ENCODE assay signal across 8 mouse cellular contexts in genomic region chr11:18878748-18879455, GRCm38 (mm10).
A peak's percentile ranks its signal among the peaks of the same experiment; 100 is the strongest.
DNase-seq lines count a peak whose midpoint lies in the region; ATAC-seq and TF ChIP-seq lines count a peak whose summit lies in the region.

No protein-coding gene starts in this region.

- peak overlapping the region; percentile 92 for H3K27ac ChIP-seq in lung, embryonic 15.5 days
- H3K27ac ChIP-seq in forebrain, embryonic 14.5 days (ENCODE audit: low read depth, low read length): peak overlapping the region; percentile 68
- H3K27ac ChIP-seq in liver, embryonic 14.5 days: no peak overlapping the region
- H3K27ac ChIP-seq in stomach, postnatal 0 days (replicated peaks): peak overlapping the region; percentile 79

- H3K4me1 ChIP-seq in lung, embryonic 15.5 days: peaks cover 32% of the 10 kb centered on the region
- no peaks in the 10 kb centered on the region for H3K4me1 ChIP-seq in lung, adult 2 months (ENCODE audit: control insufficient read depth, insufficient read depth, low read length)
- peaks cover 20% of the 10 kb centered on the region for H3K4me1 ChIP-seq in forebrain, embryonic 14.5 days (ENCODE audit: control insufficient read depth, insufficient read depth, low read length)
- peaks cover 0 to 2% of the 10 kb centered on the region in 2 experiments; a peak in 1 of 4 replicates for H3K4me1 ChIP-seq in liver, embryonic 14.5 days (replicated peaks; ENCODE audit: control insufficient read depth in 2 of 2, insufficient read depth in 2 of 2, low read length in 1 of 2)
- no peaks in the 10 kb centered on the region; the same call in 1 of the 2 replicates for H3K4me1 ChIP-seq in stomach, postnatal 0 days (replicated peaks; ENCODE audit: control insufficient read depth, insufficient read depth)

- H3K36me3 ChIP-seq in lung, embryonic 15.5 days: no peaks in the 10 kb centered on the region
- no peaks in the 10 kb centered on the region for H3K36me3 ChIP-seq in forebrain, embryonic 14.5 days (ENCODE audit: control insufficient read depth, insufficient read depth, low read length)
- H3K36me3 ChIP-seq in liver, embryonic 14.5 days (replicated peaks; ENCODE audit: control insufficient read depth, insufficient read depth, low read depth): no peaks in the 10 kb centered on the region
- H3K36me3 ChIP-seq in stomach, postnatal 0 days (ENCODE audit: control insufficient read depth, insufficient read depth, low read length): no peaks in the 10 kb centered on the region

- 0 out of 2 replicates have a peak overlapping the region, but pooled peaks have one; percentile 17 for H3K9ac ChIP-seq in lung, embryonic 15.5 days
- H3K9ac ChIP-seq in forebrain, embryonic 14.5 days (ENCODE audit: low read length): peak overlapping the region; percentile 35; the same call in 1 of the 2 replicates
- H3K9ac ChIP-seq in liver, embryonic 14.5 days (replicated peaks): no peak overlapping the region
- 0 out of 2 replicates have a peak overlapping the region, but pooled peaks have one; percentile 39 for H3K9ac ChIP-seq in stomach, postnatal 0 days (ENCODE audit: low read length)

- no peak for TF ChIP-seq CTCF in lung, adult 2 months (IDR thresholded peaks at IDR 0.05; ENCODE audit: insufficient read depth, low read length)
- no peak for TF ChIP-seq CTCF in liver, embryonic 14.5 days (IDR thresholded peaks at IDR 0.05; ENCODE audit: low read depth)
- no peak for TF ChIP-seq CTCF in stomach, postnatal 0 days (IDR thresholded peaks at IDR 0.05; ENCODE audit: low read depth)

- TF ChIP-seq EP300 in liver, embryonic 14.5 days (IDR thresholded peaks at IDR 0.05; ENCODE audit: low read depth): no peak
- no peak for TF ChIP-seq EP300 in stomach, postnatal 0 days (optimal IDR thresholded peaks at IDR 0.05)

- no peak for TF ChIP-seq POLR2A in lung, adult 2 months (IDR thresholded peaks at IDR 0.05; ENCODE audit: borderline replicate concordance, extremely low read depth, low read depth, low read length)

- no peak for ATAC-seq in lung, embryonic 15.5 days (ENCODE audit: borderline replicate concordance, extremely low read depth, low FRiP score, low TSS enrichment)
- ATAC-seq in forebrain, embryonic 14.5 days: peak; percentile 14
- ATAC-seq in liver, embryonic 14.5 days (ENCODE audit: insufficient read depth): no peak
- no peak for ATAC-seq in stomach, postnatal 0 days (ENCODE audit: low FRiP score, low TSS enrichment)

- no peaks in the 10 kb centered on the region for H3K9me3 ChIP-seq in lung, embryonic 15.5 days
- no peaks in the 10 kb centered on the region for H3K9me3 ChIP-seq in forebrain, embryonic 14.5 days (replicated peaks; ENCODE audit: control insufficient read depth, low read length)
- no peaks in the 10 kb centered on the region for H3K9me3 ChIP-seq in liver, embryonic 14.5 days (ENCODE audit: control insufficient read depth, low read length)
- H3K9me3 ChIP-seq in stomach, postnatal 0 days (ENCODE audit: control insufficient read depth, low read length): no peaks in the 10 kb centered on the region

- H3K27me3 ChIP-seq in lung, embryonic 15.5 days: peaks cover 14% of the 10 kb centered on the region; the same call in 1 of the 2 replicates
- peaks cover 26% of the 10 kb centered on the region for H3K27me3 ChIP-seq in forebrain, embryonic 14.5 days (replicated peaks; ENCODE audit: control insufficient read depth, insufficient read depth, low read length)
- H3K27me3 ChIP-seq in liver, embryonic 14.5 days (ENCODE audit: control insufficient read depth, insufficient read depth, low read length): peaks cover 42% of the 10 kb centered on the region
- H3K27me3 ChIP-seq in stomach, postnatal 0 days (ENCODE audit: control insufficient read depth, insufficient read depth, low read length): no peaks in the 10 kb centered on the region

- peak overlapping the region; percentile 44 for H3K4me3 ChIP-seq in lung, embryonic 15.5 days
- H3K4me3 ChIP-seq in lung, adult 2 months (replicated peaks; ENCODE audit: extremely low read depth, low read depth, low read length): no peak overlapping the region
- H3K4me3 ChIP-seq in forebrain, embryonic 14.5 days (ENCODE audit: low read depth, low read length): peak overlapping the region; percentile 40
- H3K4me3 ChIP-seq in liver, embryonic 14.5 days (ENCODE audit: insufficient read depth in 1 of 2, low read depth in 2 of 2, low read length in 2 of 2): peak overlapping the region in 1 of 2 experiments; percentile 52; a peak in 3 of 4 replicates
- H3K4me3 ChIP-seq in stomach, postnatal 0 days (ENCODE audit: low read depth, low read length): peak overlapping the region; percentile 51

- H3K4me2 ChIP-seq in lung, embryonic 15.5 days: peak overlapping the region; percentile 69
- peak overlapping the region; percentile 69 for H3K4me2 ChIP-seq in forebrain, embryonic 14.5 days (ENCODE audit: low read length)
- peak overlapping the region; percentile 47 for H3K4me2 ChIP-seq in liver, embryonic 14.5 days (ENCODE audit: low read depth)
- peak overlapping the region; percentile 91 for H3K4me2 ChIP-seq in stomach, postnatal 0 days (replicated peaks; ENCODE audit: low read depth)

- DNase-seq in lung, adult 2 months: no peak
- DNase-seq in forebrain, embryonic 14.5 days (ENCODE audit: low spot score): peak; percentile 67
- no peak for DNase-seq in liver, embryonic 14.5 days (ENCODE audit: low read depth in 3 of 3, low spot score in 3 of 3)
- DNase-seq in stomach, postnatal 0 days (ENCODE audit: low spot score): peak; percentile 45
- DNase-seq in right cerebral cortex, adult 18-20 months: no peak
- DNase-seq in urinary bladder, adult 2 months (ENCODE audit: low spot score): no peak
- no peak for DNase-seq in layer of hippocampus, postnatal 25 days (ENCODE audit: extremely low spot score in 1 of 2, low spot score in 1 of 2)

- 4% methylated on average over 13 of the region's 13 CpGs for WGBS in lung, embryonic 15.5 days
- 11% methylated on average over 13 of the region's 13 CpGs for WGBS in lung, adult 2 months
- 5% methylated on average over 13 of the region's 13 CpGs for WGBS in forebrain, embryonic 14.5 days
- WGBS in liver, embryonic 14.5 days (ENCODE audit: insufficient replicate concordance): 2% methylated on average over 13 of the region's 13 CpGs
- 2% methylated on average over 11 of the region's 13 CpGs for WGBS in stomach, postnatal 0 days

Comparison
In these comparisons a context has a peak if more than half of its experiments do, and no peak if none do; other contexts are left out.
1. DNase-seq: peak in forebrain, embryonic 14.5 days (single experiment) and stomach, postnatal 0 days (single experiment); none in lung, adult 2 months (single experiment), liver, embryonic 14.5 days (0 of 3), right cerebral cortex, adult 18-20 months (single experiment), urinary bladder, adult 2 months (single experiment) and layer of hippocampus, postnatal 25 days (0 of 2).
2. Peak in every context shown above with its lines, with median percentiles within 50 percentile points of each other: H3K4me2 ChIP-seq.